Mouse (Mus musculus) stomach, postnatal 0 days (tissue): ENCODE measurements around the gene Chst3.

Experiments used
- CTCF ChIP-seq: IDR thresholded peaks from 2 replicates; pipeline ENCODE4 v1.5.1; 2016; ENCODE audit warnings: antibody characterized with exemption, low read depth, mild to moderate bottlenecking, moderate library complexity
- EP300 ChIP-seq: optimal IDR thresholded peaks from 2 replicates; pipeline ENCODE3; 2016; ENCODE audit warnings: antibody characterized with exemption

- TF ChIP-seq CTCF (no peak), EP300 (no peak)
These were observed 56.1 kb downstream of the Chst3 start for GRCm38 (mm10) chr10:60162973-60163255.
